Mouse (Mus musculus) layer of hippocampus, adult 2 months (tissue): Measurements from ENCODE around the gene E130308A19Rik. TPM values are rescaled to one million over a fixed set of nuclear protein-coding genes. Genes with fewer than 3 reads are reported as not detected.
"Not testable (repeated sequence)": the region's sequence is repeated elsewhere in the genome, so short reads cannot be mapped to it uniquely, and the experiment has no call there.

Experiments used
- DNase-seq, 2 experiments: peaks; one replicate each; pipeline ENCODE4 v3.0.0; 2022; ENCODE audit warnings: low spot score in 2 of 2
- H3K27ac ChIP-seq: fragments of 200-600 bp; 2 replicates; pipeline ENCODE4 v1.8.1; 2022
- H3K4me3 ChIP-seq: fragments of 200-600 bp; 2 replicates; pipeline ENCODE4 v1.8.1; 2022; ENCODE audit warnings: mild to moderate bottlenecking
- CTCF ChIP-seq: fragments of 200-600 bp; conservative IDR thresholded peaks from 2 replicates; pipeline ENCODE4 v1.8.1; 2022; ENCODE audit warnings: antibody characterized with exemption, mild to moderate bottlenecking, moderate library complexity
- total RNA-seq, 2 experiments: library from RNA; stranded (reverse); gene quantifications; 2 replicates each; pipeline ENCODE4 v1.2.3; 2021

E130308A19Rik gene
- total RNA-seq, 2 experiments from 2014 or later = 12.8 to 13.6 TPM

DNA sequence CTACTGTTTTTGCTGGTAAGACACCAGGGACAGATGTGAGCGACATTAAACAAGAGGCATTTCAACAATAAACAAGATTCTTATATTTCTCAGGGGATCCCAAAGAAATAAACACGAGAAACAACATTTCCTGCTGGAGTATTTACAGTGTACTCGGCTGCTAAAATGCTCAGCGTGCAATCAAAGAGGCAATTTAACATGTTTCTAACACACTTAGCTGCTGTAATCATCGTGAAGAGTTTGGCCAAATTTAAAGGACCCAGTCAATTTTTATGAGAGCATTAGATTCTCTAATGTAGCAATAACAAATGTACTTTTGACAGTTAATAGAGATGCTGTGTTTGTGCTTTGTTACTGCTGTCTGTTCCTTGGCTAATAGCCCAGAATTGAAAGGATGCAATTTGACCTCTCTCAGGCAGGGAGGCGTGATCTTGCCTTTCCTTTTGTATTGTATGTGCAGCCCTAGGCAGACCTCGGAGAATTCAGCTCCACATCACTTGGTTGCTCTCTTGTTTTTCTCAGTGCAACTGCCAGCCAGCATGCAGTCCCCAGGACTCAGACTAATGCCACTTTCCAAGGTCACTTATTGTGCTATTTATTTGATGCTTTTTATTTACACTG is 139.5 kb downstream of the E130308A19Rik start:
- Histone ChIP-seq H3K4me3 (no peak overlapping the region), H3K27ac (peak overlapping the region; percentile 11; the same call in 1 of the 2 replicates)
- no peak for DNase-seq
- TF ChIP-seq CTCF = no peak

GRCm38 (mm10) chr4:59767717-59768116 is 141.7 kb downstream of the E130308A19Rik start:
- no peak for DNase-seq
- H3K4me3 ChIP-seq = no peak overlapping the region
- no peak for TF ChIP-seq CTCF
- H3K27ac ChIP-seq = no peak overlapping the region

DNA sequence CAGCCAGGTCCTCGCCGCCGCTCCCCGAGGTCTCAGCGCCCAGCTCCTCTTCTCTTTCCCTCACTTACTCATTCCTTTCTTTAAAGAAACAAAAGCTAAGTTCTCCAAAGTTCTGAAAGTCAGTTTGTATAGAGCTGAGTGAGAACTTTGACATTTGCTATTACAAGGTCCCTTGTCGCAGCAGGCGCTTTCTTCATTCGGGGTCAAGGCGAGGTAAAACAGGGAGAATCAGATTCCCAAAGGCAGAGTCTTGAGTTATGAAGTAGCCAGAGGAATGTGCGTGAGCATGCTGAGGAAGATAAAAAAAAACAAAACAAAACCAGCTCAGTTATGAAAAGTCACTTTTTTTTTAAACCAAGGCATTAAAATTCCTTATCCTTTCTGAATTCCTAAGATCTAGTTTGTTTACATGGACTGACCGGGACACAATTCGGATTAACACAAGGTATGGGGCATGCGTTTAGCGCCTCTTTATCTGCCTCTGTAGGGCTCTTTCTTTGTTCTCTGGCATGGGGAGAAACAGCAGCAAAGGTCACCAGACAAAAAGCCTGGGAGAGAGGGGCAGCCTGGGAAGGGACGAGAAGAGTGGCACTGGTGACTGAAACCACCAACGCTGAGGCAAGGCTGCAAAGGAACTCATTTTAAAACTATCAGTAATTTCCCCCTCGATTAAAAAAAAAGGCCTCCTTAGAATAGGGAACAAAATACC is 146.3 kb downstream of the E130308A19Rik start:
- Histone ChIP-seq H3K4me3 (no peak overlapping the region), H3K27ac (no peak overlapping the region)
- TF ChIP-seq CTCF = no peak
- no peak for DNase-seq

DNA sequence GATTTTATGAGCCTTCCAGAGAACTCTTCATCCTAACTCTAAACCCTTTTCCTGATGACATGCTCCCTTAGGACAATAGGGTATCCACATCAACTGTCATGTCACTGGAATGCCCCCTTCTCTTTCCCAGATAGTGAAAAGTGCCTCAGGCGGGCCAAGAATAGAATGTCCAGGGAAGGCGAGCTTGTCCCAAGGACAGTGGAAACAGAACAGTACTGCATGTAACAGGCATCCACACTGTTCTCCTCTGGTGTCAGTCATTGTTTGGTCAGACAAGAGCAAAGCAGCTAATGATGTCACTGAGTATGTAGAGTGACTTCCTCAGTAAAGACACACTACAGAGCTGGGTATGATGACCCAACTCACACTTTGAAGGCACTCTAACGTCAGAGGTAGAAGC is 151.8 kb downstream of the E130308A19Rik start:
- Histone ChIP-seq H3K4me3 (no peak overlapping the region), H3K27ac (no peak overlapping the region)
- no peak for DNase-seq
- TF ChIP-seq CTCF = no peak

GRCm38 (mm10) chr4:59780568-59780967 is 154.6 kb downstream of the E130308A19Rik start:
- peak; percentile 89 for TF ChIP-seq CTCF
- Histone ChIP-seq H3K27ac (no peak overlapping the region), H3K4me3 (no peak overlapping the region)
- no peak for DNase-seq

GRCm38 (mm10) chr4:59782853-59783684 is 157.1 kb downstream of the E130308A19Rik start:
- H3K27ac ChIP-seq = peak overlapping the region; percentile 74
- DNase-seq = no peak

GRCm38 (mm10) chr4:59783685-59784279 is 157.8 kb downstream of the E130308A19Rik start:
- H3K27ac ChIP-seq = peak overlapping the region; percentile 74
- TF ChIP-seq CTCF = no peak
- peak; percentile 97 for DNase-seq
- peak overlapping the region; percentile 98 for H3K4me3 ChIP-seq

More at GRCm38 (mm10) chr4:59782853-59783684, 157.1 kb downstream of the E130308A19Rik start:
- no peak for TF ChIP-seq CTCF
- H3K4me3 ChIP-seq = peak overlapping the region; percentile 98

DNA sequence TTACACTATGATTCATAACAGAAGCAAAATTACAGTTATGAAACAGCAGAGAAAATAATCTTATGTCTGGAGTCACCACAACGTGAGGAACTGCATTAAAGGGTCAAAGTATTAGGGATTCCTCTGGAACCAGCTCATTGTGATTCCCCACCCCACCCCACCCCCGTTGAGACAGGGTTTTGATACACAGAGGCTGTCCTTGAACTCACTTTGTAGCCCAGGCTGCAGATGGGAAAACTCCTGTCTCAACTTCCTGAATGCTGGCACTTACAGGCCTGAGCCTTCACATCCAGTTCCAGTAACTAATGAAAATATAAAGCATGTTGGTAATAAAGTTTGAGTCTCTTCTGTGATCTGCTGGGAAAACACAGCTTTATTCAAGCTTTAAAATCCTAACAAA is 159.4 kb downstream of the E130308A19Rik start:
- no peak overlapping the region for H3K4me3 ChIP-seq
- no peak for TF ChIP-seq CTCF
- no peak for DNase-seq
- no peak overlapping the region for H3K27ac ChIP-seq

- peak; percentile 93 for TF ChIP-seq CTCF
- peak; percentile 56 to 86 for DNase-seq
- Histone ChIP-seq H3K4me3 (no peak overlapping the region), H3K27ac (no peak overlapping the region)
These were observed 160.7 kb downstream of the E130308A19Rik start for GRCm38 (mm10) chr4:59786661-59787060.

DNA sequence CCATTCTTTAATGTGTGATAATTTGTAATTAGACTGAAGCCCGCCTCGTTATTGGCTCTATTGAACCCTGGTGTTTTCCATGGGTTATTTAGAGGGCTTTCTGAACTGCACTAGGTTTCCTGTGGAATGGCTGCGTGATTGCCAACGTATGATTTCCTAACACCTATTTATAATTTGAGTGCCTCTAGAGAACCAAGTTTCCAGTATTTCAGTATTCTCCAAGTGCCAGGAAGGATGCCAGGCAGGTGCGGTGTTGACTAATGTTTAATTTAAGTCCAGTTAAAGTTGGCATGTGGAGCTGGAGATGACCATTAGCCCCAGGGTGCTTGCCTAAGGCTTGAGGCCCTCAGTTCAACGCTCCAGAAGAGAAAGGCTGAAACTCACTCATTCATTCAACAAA is 161.1 kb downstream of the E130308A19Rik start:
- TF ChIP-seq CTCF = no peak
- no peak for DNase-seq
- Histone ChIP-seq H3K27ac (no peak overlapping the region), H3K4me3 (no peak overlapping the region)

DNA sequence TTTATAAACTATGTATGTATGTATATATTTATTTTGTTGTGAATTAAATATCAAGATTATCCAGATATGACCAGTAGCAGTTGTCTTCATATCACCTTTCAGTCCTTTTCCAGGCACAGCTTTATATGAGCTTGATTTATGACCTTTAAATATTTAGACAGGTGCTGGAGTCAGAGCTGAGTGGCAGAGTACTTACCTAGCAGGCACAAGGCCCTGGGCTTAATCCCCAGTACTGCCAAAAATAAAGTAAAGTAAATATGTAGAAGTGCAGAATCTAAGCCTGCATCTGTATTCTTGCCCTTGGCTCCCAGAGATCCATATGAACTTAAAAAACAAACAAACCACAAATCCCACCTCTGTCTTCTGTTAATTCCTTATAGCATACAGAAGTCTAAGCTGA is 163.0 kb downstream of the E130308A19Rik start:
- DNase-seq = no peak
- no peak overlapping the region for H3K27ac ChIP-seq
- no peak for TF ChIP-seq CTCF
- H3K4me3 ChIP-seq = no peak overlapping the region

GRCm38 (mm10) chr4:59793626-59794025 is 167.6 kb downstream of the E130308A19Rik start:
- DNase-seq, H3K4me3 ChIP-seq, H3K27ac ChIP-seq: not testable (repeated sequence)
- peak; percentile 50 for TF ChIP-seq CTCF

GRCm38 (mm10) chr4:59794116-59794515 is 168.1 kb downstream of the E130308A19Rik start:
- Histone ChIP-seq H3K27ac (no peak overlapping the region), H3K4me3 (no peak overlapping the region)
- DNase-seq = no peak
- no peak for TF ChIP-seq CTCF
